Mouse (Mus musculus): ENCODE data around the gene Comtd1. TPM values are rescaled to one million over a fixed set of nuclear protein-coding genes. Genes with fewer than 3 reads are reported as not detected.

The Comtd1 gene
- polyA plus RNA-seq, 1 experiment, result 19.4 TPM

DNA sequence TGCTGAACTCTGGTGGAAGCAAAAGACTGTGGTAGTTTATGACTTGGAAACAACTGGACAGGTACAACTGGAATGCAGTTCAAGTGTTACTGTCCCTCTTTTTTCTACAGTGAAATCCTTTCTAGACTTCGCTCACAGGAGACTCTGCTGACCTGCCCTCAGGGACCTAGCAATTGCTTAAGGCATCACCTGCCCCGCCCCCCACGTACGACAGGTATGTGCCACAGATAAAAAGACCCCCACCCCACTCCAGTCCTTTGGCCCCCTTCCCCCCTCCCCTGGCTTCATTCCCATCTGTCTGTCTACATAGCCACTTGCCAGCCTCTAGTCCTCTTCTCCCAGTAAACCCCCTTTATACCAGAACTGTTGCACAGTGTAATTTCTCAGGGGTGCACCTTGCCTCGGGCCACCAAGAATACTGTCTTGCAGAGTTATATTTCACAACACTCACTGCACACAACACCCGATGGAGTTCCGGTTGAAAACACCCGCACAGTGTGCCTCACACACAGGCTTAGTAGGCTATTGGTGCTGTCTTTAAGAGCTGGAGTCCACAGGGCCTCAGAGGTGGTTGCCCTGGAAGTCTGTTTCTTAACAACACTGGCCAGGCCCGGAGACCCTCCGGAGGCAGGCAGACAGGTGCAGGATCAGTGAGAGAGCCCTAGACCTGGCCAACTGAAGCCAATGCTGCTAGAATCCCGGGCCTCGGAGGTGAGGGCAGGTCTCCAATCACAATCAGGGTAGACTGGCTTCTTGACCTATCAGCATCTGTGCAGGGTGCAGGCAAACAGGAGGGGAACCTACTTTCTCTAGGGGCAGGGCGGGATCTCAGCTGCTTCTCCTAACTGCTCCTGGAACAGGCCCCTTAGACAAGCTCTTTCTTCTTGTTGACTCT, 994 bp upstream of the Comtd1 start:
- Histone ChIP-seq H3K27ac (ENCODE audit: insufficient read depth, low read length) (no peak overlapping the region), H3K36me3 (ENCODE audit: control insufficient read depth, insufficient read depth, low read length) (peaks cover 4% of the 10 kb centered on the region; the same call in 1 of the 2 replicates), H3K4me3 (ENCODE audit: extremely low read depth, insufficient read depth, insufficient read length) (no peak overlapping the region), H3K4me1 (ENCODE audit: control insufficient read depth, insufficient read depth, insufficient read length) (peaks cover 10% of the 10 kb centered on the region; the same call in 1 of the 2 replicates), H3K27me3 (ENCODE audit: control insufficient read depth, insufficient read depth, low read length) (no peaks in the 10 kb centered on the region)
- 90% methylated on average over 13 of the region's 13 CpGs for WGBS
- TF ChIP-seq POLR2A (IDR thresholded peaks at IDR 0.05; ENCODE audit: low read depth, low read length) (no peak), CTCF (IDR thresholded peaks at IDR 0.05; ENCODE audit: extremely low read depth, insufficient read depth, insufficient read length, insufficient replicate concordance) (no peak)
- DNase-seq (ENCODE audit: low read depth in 1 of 2, low spot score in 2 of 2), result no peak

DNA sequence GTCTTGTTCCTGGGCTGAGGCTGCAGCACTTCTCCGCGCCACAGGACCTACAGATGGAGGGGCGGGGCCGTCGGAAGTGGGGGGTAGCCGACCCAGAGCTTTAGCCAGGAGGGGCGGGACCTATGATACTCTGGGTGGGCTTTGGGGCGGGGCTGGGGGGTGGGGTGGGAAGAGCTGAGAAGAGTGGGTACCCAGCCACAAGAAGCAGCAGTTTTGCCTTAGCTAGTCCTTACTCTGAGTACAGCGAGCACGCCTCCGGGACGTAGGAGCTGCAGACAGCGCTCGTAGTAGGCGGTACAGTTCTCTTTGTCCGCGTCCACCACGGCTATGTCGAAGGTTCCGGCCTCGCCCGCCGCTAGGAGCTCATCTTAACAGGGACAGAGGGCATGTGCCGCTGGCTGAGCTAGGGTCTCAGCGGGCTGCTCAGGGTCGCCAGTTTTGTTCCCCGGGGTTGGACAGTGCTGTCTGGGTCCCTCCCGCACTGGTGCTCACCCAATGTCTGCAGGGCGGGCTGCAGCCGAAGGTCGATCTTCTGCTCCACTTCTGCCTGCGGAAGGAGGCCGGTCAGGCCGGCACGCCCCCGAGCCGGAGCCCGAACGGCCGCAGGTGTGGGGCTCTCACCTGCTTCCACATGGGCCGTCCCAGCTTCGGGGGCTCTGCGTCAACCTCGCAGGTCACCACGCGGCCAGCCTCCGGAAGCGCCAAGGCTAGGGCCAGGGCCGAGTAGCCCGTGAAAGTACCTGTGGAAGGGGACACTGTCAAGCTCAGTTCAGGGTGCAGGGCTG, 1.2 kb downstream of the Comtd1 start:
- no peak overlapping the region for H3K27ac ChIP-seq (ENCODE audit: insufficient read depth, low read length)
- peak overlapping the region; percentile 82 for H3K4me3 ChIP-seq (ENCODE audit: extremely low read depth, insufficient read depth, insufficient read length)
- WGBS, result under 1% methylated on average over 50 of the region's 50 CpGs
- peak in 1 of 2 experiments; percentile 41 for DNase-seq (ENCODE audit: low read depth in 1 of 2, low spot score in 2 of 2)
- H3K4me1 ChIP-seq (ENCODE audit: control insufficient read depth, insufficient read depth, insufficient read length), result peaks cover 13% of the 10 kb centered on the region; the same call in 1 of the 2 replicates
- no peaks in the 10 kb centered on the region for H3K27me3 ChIP-seq (ENCODE audit: control insufficient read depth, insufficient read depth, low read length)
- peaks cover 14% of the 10 kb centered on the region for H3K36me3 ChIP-seq (ENCODE audit: control insufficient read depth, insufficient read depth, low read length)
- TF ChIP-seq POLR2A (IDR thresholded peaks at IDR 0.05; ENCODE audit: low read depth, low read length), result no peak
- TF ChIP-seq CTCF (IDR thresholded peaks at IDR 0.05; ENCODE audit: extremely low read depth, insufficient read depth, insufficient read length, insufficient replicate concordance), result no peak

- H3K4me1 ChIP-seq (ENCODE audit: control insufficient read depth, insufficient read depth, insufficient read length), result peaks cover 13% of the 10 kb centered on the region; the same call in 1 of the 2 replicates
- H3K27ac ChIP-seq (ENCODE audit: insufficient read depth, low read length), result no peak overlapping the region
- peaks cover 17% of the 10 kb centered on the region for H3K36me3 ChIP-seq (ENCODE audit: control insufficient read depth, insufficient read depth, low read length)
- H3K4me3 ChIP-seq (ENCODE audit: extremely low read depth, insufficient read depth, insufficient read length), result no peak overlapping the region
- no peak for DNase-seq (ENCODE audit: low read depth in 1 of 2, low spot score in 2 of 2)
- H3K27me3 ChIP-seq (ENCODE audit: control insufficient read depth, insufficient read depth, low read length), result no peaks in the 10 kb centered on the region
- 34% methylated on average over 10 of the region's 10 CpGs for WGBS
- TF ChIP-seq POLR2A (IDR thresholded peaks at IDR 0.05; ENCODE audit: low read depth, low read length) (no peak), CTCF (IDR thresholded peaks at IDR 0.05; ENCODE audit: extremely low read depth, insufficient read depth, insufficient read length, insufficient replicate concordance) (no peak)
These were observed 1.9 kb downstream of the Comtd1 start for GRCm38 (mm10) chr14:21846827-21847380.

DNA sequence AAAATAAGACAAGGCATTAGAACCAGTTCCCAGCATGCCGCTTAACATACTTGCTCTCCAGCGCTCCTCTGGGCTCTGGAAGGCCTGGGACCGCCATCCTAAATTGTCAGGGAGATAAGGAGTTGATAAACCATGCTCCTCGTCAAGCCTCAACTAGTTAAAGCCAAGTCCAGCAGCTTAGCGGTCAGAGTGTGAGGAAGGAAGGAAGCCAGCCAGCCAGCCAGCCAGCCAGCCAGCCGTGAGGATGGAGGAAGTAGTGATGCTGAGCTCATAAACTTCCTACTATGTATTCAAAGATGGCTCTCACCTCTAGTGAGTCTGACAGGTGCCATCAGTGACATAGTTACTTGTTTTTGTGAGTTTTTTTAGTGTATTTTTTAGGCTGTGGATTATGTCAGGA, 5.5 kb downstream of the Comtd1 start:
- peaks cover 13% of the 10 kb centered on the region; the same call in 1 of the 2 replicates for H3K4me1 ChIP-seq (ENCODE audit: control insufficient read depth, insufficient read depth, insufficient read length)

GRCm38 (mm10) chr14:21841819-21842592, 6.8 kb downstream of the Comtd1 start:
- WGBS, result 86% methylated on average over 5 of the region's 5 CpGs
- DNase-seq (ENCODE audit: low read depth in 1 of 2, low spot score in 2 of 2), result no peak
- no peak overlapping the region for H3K27ac ChIP-seq (ENCODE audit: insufficient read depth, low read length)

More for the DNA sequence above, 5.5 kb downstream of the Comtd1 start:
- Histone ChIP-seq H3K4me3 (ENCODE audit: extremely low read depth, insufficient read depth, insufficient read length) (no peak overlapping the region), H3K27me3 (ENCODE audit: control insufficient read depth, insufficient read depth, low read length) (no peaks in the 10 kb centered on the region), H3K27ac (ENCODE audit: insufficient read depth, low read length) (no peak overlapping the region), H3K36me3 (ENCODE audit: control insufficient read depth, insufficient read depth, low read length) (peaks cover 33% of the 10 kb centered on the region)
- TF ChIP-seq CTCF (IDR thresholded peaks at IDR 0.05; ENCODE audit: extremely low read depth, insufficient read depth, insufficient read length, insufficient replicate concordance) (no peak), POLR2A (IDR thresholded peaks at IDR 0.05; ENCODE audit: low read depth, low read length) (no peak)
- DNase-seq (ENCODE audit: low read depth in 1 of 2, low spot score in 2 of 2), result no peak
- WGBS, result 69% methylated on average over 6 of the region's 6 CpGs

More at GRCm38 (mm10) chr14:21841819-21842592, 6.8 kb downstream of the Comtd1 start:
- peaks cover 5% of the 10 kb centered on the region; the same call in 1 of the 2 replicates for H3K4me1 ChIP-seq (ENCODE audit: control insufficient read depth, insufficient read depth, insufficient read length)
- peaks cover 42% of the 10 kb centered on the region for H3K36me3 ChIP-seq (ENCODE audit: control insufficient read depth, insufficient read depth, low read length)
- no peak overlapping the region for H3K4me3 ChIP-seq (ENCODE audit: extremely low read depth, insufficient read depth, insufficient read length)
- TF ChIP-seq POLR2A (IDR thresholded peaks at IDR 0.05; ENCODE audit: low read depth, low read length), result no peak
- TF ChIP-seq CTCF (IDR thresholded peaks at IDR 0.05; ENCODE audit: extremely low read depth, insufficient read depth, insufficient read length, insufficient replicate concordance), result no peak
- H3K27me3 ChIP-seq (ENCODE audit: control insufficient read depth, insufficient read depth, low read length), result no peaks in the 10 kb centered on the region

All from spleen, adult 2 months (tissue).